Mouse (Mus musculus) C2C12 (cell line): ENCODE measurements around the gene St8sia6. TPM values are rescaled to one million over a fixed set of nuclear protein-coding genes. Genes with fewer than 3 reads are reported as not detected.

Experiments used
- H3K27me3 ChIP-seq: one replicate; pipeline ENCODE4 v1.6.1; 2011; ENCODE audit not compliant: control insufficient read depth, insufficient read depth, insufficient read length
- H3K36me3 ChIP-seq: one replicate; pipeline ENCODE4 v1.6.1; 2011; ENCODE audit not compliant: control insufficient read depth, insufficient read depth
- H3K4me3 ChIP-seq: one replicate; pipeline ENCODE4 v1.5.1; 2011; ENCODE audit warnings: mild to moderate bottlenecking, control low read depth; ENCODE audit not compliant: poor library complexity, insufficient read depth, severe bottlenecking
- H3K79me2 ChIP-seq: one replicate; pipeline ENCODE4 v1.6.1; 2011; ENCODE audit not compliant: control insufficient read depth, insufficient read depth
- H3K79me3 ChIP-seq: one replicate; pipeline ENCODE4 v1.6.1; 2011; ENCODE audit warnings: low read depth, control low read depth
- H3ac ChIP-seq: one replicate; pipeline ENCODE3; 2011; ENCODE audit warnings: low read depth; ENCODE audit not compliant: control insufficient read depth, insufficient read length
- CEBPB ChIP-seq: IDR thresholded peaks from one replicate; pipeline ENCODE4 v1.6.1; 2011; ENCODE audit warnings: low read depth, mild to moderate bottlenecking, control low read depth, moderate library complexity
- CTCF ChIP-seq: IDR thresholded peaks from one replicate; pipeline ENCODE4 v1.5.1; 2011; ENCODE audit not compliant: control insufficient read depth, insufficient read depth, insufficient read length
- FOSL1 ChIP-seq: IDR thresholded peaks from one replicate; pipeline ENCODE4 v1.8.0; 2011; ENCODE audit warnings: mild to moderate bottlenecking, low read length; ENCODE audit not compliant: poor library complexity, insufficient read depth, severe bottlenecking
- MAX ChIP-seq: IDR thresholded peaks from one replicate; pipeline ENCODE4 v1.6.1; 2011; ENCODE audit warnings: mild to moderate bottlenecking, control low read depth
- MYOD1 ChIP-seq: IDR thresholded peaks from one replicate; pipeline ENCODE4 v1.6.1; 2011; ENCODE audit warnings: low read depth; ENCODE audit not compliant: control insufficient read depth, insufficient read length
- MYOG ChIP-seq: IDR thresholded peaks from one replicate; pipeline ENCODE4 v1.6.1; 2011; ENCODE audit not compliant: control insufficient read depth, insufficient read length; ENCODE audit errors: extremely low read depth
- USF1 ChIP-seq: IDR thresholded peaks from one replicate; pipeline ENCODE4 v1.6.1; 2011; ENCODE audit warnings: low read depth, mild to moderate bottlenecking, control low read depth, moderate library complexity
- polyA plus RNA-seq: library from polyadenylated mRNA; unstranded; fragments of >200 nt; fragmentation: generic; extraction: Trizol; gene quantifications from one replicate; pipeline ENCODE4 v1.2.1, GENCODE M21; 2012; ENCODE audit warnings: missing spikeins

Gene St8sia6
- polyA plus RNA-seq, 1 experiment: 0.02 TPM

DNA sequence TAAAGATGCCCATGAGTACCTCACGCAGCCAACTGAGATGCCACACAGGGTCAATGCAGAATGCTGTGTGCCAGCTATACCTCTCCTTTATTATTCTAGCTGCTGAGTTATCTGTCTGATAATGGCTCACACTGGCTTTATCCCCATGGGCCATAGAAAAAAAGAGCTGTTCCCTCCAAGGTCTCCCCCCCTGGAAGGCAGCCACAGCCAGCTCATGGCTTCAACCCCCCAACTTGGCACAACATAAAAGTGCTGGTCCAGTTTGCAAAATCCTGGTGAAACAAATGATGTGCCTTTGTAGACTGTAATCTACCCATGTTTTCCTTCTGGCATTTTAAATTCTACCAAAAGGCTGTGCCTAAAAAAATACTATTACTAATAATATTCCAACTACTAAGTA lies 46.3 kb downstream of the St8sia6 start:
- Histone ChIP-seq H3K4me3 (no peak overlapping the region), H3K27me3 (no peaks in the 10 kb centered on the region), H3K79me2 (no peaks in the 10 kb centered on the region), H3ac (no peak overlapping the region), H3K36me3 (no peaks in the 10 kb centered on the region), H3K79me3 (no peaks in the 10 kb centered on the region)
- TF ChIP-seq CTCF (no peak), MYOG (no peak), MYOD1 (no peak), FOSL1 (no peak), USF1 (no peak), CEBPB (no peak), MAX (no peak)

DNA sequence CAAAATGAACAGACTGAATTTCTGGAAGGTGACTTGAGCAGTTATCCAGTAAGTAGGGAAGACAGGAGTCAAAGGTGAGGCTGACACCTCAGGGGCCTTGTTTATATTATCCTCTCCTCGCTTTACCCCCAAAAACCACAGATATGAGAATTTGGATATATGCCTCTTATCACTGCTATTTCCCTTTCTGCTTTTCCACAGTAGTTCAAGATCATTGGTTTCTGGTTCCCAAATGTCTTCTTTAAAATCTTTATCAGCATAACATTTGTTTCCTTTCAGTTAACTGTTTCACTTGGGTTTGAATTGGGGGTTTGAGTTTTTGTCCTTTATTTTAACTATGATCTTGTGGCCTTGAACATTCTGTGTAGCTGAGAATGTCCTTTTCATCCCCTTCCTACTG lies 47.8 kb downstream of the St8sia6 start:
- H3K36me3 ChIP-seq: no peaks in the 10 kb centered on the region
- no peak overlapping the region for H3K4me3 ChIP-seq
- no peak overlapping the region for H3ac ChIP-seq

DNA sequence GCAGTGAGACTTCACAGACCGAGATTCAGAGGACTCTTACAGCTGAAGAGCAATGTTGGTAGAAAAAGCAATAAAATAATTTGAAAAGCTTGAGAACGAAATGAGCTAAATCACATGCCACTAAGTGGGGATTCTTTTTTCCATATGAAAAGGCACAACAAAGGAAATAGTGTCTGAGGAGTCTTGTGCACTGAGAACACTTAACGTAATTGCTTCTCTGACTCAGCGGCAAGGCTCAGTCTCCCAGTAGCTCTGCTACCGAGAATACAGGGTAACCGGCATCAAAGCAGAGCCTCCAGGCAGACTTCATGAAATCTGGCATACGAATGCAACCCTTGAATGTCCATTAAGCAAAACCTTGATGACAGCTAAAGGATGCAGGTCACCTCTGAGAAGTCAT lies 55.2 kb downstream of the St8sia6 start:
- no peak overlapping the region for H3ac ChIP-seq
- TF ChIP-seq CTCF (no peak), MYOD1 (no peak), USF1 (no peak), FOSL1 (no peak), MYOG (no peak), MAX (no peak), CEBPB (no peak)
- no peaks in the 10 kb centered on the region for H3K79me3 ChIP-seq
- no peak overlapping the region for H3K4me3 ChIP-seq
- no peaks in the 10 kb centered on the region for H3K27me3 ChIP-seq
- H3K36me3 ChIP-seq: no peaks in the 10 kb centered on the region
- H3K79me2 ChIP-seq: no peaks in the 10 kb centered on the region

More for the DNA sequence above, 47.8 kb downstream of the St8sia6 start:
- Histone ChIP-seq H3K79me2 (no peaks in the 10 kb centered on the region), H3K79me3 (no peaks in the 10 kb centered on the region), H3K27me3 (no peaks in the 10 kb centered on the region)
- TF ChIP-seq CEBPB (no peak), FOSL1 (no peak), MAX (no peak), USF1 (no peak), MYOG (no peak), MYOD1 (no peak), CTCF (no peak)

GRCm38 (mm10) chr2:13727901-13728300 lies 66.0 kb downstream of the St8sia6 start:
- H3K27me3 ChIP-seq: no peaks in the 10 kb centered on the region
- no peaks in the 10 kb centered on the region for H3K79me3 ChIP-seq
- TF ChIP-seq MYOG (no peak), CEBPB (no peak), MYOD1 (no peak), MAX (no peak), FOSL1 (no peak), USF1 (no peak), CTCF (no peak)
- H3K79me2 ChIP-seq: no peaks in the 10 kb centered on the region
- H3ac ChIP-seq: no peak overlapping the region
- no peaks in the 10 kb centered on the region for H3K36me3 ChIP-seq
- H3K4me3 ChIP-seq: no peak overlapping the region

- no peak overlapping the region for H3K4me3 ChIP-seq
- TF ChIP-seq CEBPB: no peak
- no peak for TF ChIP-seq CTCF
- TF ChIP-seq FOSL1: peak; percentile 95
- no peak for TF ChIP-seq USF1
- no peak for TF ChIP-seq MYOG
- peak; percentile 84 for TF ChIP-seq MAX
- TF ChIP-seq MYOD1: peak; percentile 45
These were observed 68.3 kb downstream of the St8sia6 start for GRCm38 (mm10) chr2:13725592-13725991.

GRCm38 (mm10) chr2:13722241-13722640 lies 71.6 kb downstream of the St8sia6 start:
- TF ChIP-seq MYOD1 (no peak), MYOG (no peak), CEBPB (no peak), USF1 (no peak), FOSL1 (no peak), CTCF (no peak), MAX (no peak)

More at GRCm38 (mm10) chr2:13725592-13725991, 68.3 kb downstream of the St8sia6 start:
- no peaks in the 10 kb centered on the region for H3K36me3 ChIP-seq
- no peaks in the 10 kb centered on the region for H3K27me3 ChIP-seq
- H3K79me3 ChIP-seq: no peaks in the 10 kb centered on the region
- no peaks in the 10 kb centered on the region for H3K79me2 ChIP-seq
- H3ac ChIP-seq: no peak overlapping the region

DNA sequence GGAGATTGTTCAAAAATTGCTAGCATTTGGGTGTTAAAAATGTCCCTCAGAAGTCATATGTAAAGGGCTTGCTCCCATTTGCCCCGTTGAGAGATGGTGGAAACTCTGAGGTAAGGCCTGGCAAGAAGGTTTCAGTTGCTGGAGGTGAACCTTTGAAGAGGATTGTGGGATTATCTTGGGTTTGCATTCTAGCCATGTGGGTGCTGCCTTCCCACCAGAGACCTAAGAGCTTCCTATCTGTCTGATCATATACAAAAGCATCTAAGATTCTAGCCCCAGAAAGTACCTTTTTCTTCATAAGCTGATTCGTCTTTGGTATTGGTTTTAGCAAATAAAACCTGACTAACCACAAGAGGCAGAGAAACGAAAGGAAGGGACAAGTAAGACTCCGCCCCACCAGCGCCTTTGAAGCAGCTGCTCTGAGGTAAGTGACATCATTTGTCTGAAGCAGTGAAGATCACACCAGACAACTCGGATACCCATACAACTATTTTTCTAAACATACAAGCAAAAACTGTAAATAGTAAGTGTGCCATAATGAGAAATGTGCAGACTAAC lies 75.2 kb downstream of the St8sia6 start:
- Histone ChIP-seq H3K36me3 (no peaks in the 10 kb centered on the region), H3K27me3 (no peaks in the 10 kb centered on the region), H3K4me3 (no peak overlapping the region), H3K79me2 (no peaks in the 10 kb centered on the region), H3K79me3 (no peaks in the 10 kb centered on the region), H3ac (no peak overlapping the region)
- TF ChIP-seq CEBPB: no peak

More at GRCm38 (mm10) chr2:13722241-13722640, 71.6 kb downstream of the St8sia6 start:
- Histone ChIP-seq H3ac (no peak overlapping the region), H3K27me3 (no peaks in the 10 kb centered on the region), H3K79me3 (no peaks in the 10 kb centered on the region), H3K4me3 (no peak overlapping the region), H3K36me3 (no peaks in the 10 kb centered on the region), H3K79me2 (no peaks in the 10 kb centered on the region)
